Mouse (Mus musculus) thymus, adult 2 months (tissue): ENCODE measurements around the gene Rbm44.

Experiments used
- CTCF ChIP-seq: fragments of 200-500 bp; IDR thresholded peaks from 2 replicates; pipeline ENCODE4 v1.5.1; 2012; ENCODE audit warnings: mild to moderate bottlenecking, control low read depth, low read length, moderate library complexity, borderline replicate concordance; ENCODE audit not compliant: control insufficient read depth, poor library complexity, insufficient read depth; ENCODE audit errors: extremely low read depth
- POLR2A ChIP-seq: fragments of 200-500 bp; IDR thresholded peaks from 2 replicates; pipeline ENCODE4 v1.6.1; 2012; ENCODE audit warnings: mild to moderate bottlenecking, low read length, control low read depth, moderate library complexity; ENCODE audit not compliant: control insufficient read depth, poor library complexity, insufficient read depth; ENCODE audit errors: extremely low read depth

DNA sequence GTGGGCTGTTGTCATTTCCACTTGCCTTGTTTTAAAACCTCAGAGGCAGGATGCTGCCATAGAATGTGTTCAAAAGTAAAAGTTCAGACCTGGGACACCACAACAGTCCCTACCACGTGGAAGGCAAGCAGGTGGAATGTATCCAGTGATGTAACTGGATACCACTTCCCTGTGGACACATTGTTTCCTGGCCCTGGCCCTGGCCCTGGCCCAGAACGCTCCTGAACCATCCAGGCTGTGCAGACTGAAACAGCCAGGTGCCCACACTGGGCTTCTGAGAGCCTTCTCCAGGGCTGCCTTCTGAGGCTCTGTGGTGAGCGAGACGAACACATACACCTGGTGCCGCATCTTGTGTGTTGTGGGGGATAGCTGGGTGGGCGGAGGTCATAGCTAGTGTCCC lies 60.8 kb downstream of the Rbm44 start:
- no peak for TF ChIP-seq POLR2A
- no peak for TF ChIP-seq CTCF
